Comparison of ENCODE assay signal across 10 mouse cellular contexts in the genomic region with DNA sequence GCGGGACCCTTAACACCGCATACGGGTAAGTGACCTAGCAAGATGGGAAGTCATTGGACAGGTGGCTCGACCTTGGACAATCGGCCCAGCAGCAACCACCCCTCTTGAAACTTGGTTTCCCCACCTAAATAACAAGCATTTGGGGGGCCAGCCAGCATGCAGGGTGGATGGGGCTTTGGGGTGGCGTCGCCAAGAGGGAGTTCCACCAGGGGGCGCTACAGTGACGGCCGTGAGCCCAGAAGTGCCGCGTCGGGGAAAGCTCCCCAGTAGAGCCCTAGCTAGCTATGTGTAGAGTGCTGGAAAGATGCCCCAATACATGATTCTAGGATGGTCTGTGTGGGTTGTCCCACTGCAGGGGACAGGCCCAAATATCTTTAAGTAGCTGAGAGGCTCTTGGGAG. TPM values are rescaled to one million over a fixed set of nuclear protein-coding genes. Genes with fewer than 3 reads are reported as not detected.
DNase-seq lines count a peak whose midpoint lies in the region; ATAC-seq and TF ChIP-seq lines count a peak whose summit lies in the region.
"Had no signal": no experiment of that assay in that cellular context is flagged by ENCODE, and none has a peak within 500 bp of the region (broad histone marks: within the 10 kb centered on the region; RNA-seq: fewer than 3 reads in every experiment).

No protein-coding gene starts in this region.

- ATAC-seq in hindbrain, postnatal 0 days: 0 out of 2 replicates have a peak, but pooled peaks have one; percentile 25
- no peak for ATAC-seq in hindbrain, embryonic 13.5 days (ENCODE audit: low FRiP score)
- peak; percentile 59; the same call in 1 of the 2 replicates for ATAC-seq in frontal cortex, adult (ENCODE audit: low TSS enrichment)
- no peak for ATAC-seq in limb, embryonic 14.5 days (ENCODE audit: low FRiP score, low read depth)
- no peak for ATAC-seq in inflammation-experienced regulatory T-cells, adult 6 months

- TF ChIP-seq CTCF in hindbrain, postnatal 0 days (IDR thresholded peaks at IDR 0.05; ENCODE audit: low read depth): peak; percentile 70
- TF ChIP-seq CTCF in C2C12 (IDR thresholded peaks at IDR 0.05; ENCODE audit: control insufficient read depth, insufficient read depth, insufficient read length): peak; percentile 67

- H3K36me3 ChIP-seq in hindbrain, postnatal 0 days (ENCODE audit: insufficient read depth, low read length): no peaks in the 10 kb centered on the region
- H3K36me3 ChIP-seq in hindbrain, embryonic 13.5 days: no peaks in the 10 kb centered on the region
- H3K36me3 ChIP-seq in C2C12 (ENCODE audit: control insufficient read depth, insufficient read depth): no peaks in the 10 kb centered on the region
- H3K36me3 ChIP-seq in limb, embryonic 14.5 days (ENCODE audit: control insufficient read depth, insufficient read depth, low read length): no peaks in the 10 kb centered on the region
- H3K36me3 ChIP-seq: embryonic facial prominence, embryonic 13.5 days; lung, embryonic 15.5 days had no signal

- peak; percentile 60 for DNase-seq in hindbrain, postnatal 0 days (ENCODE audit: low spot score)
- peak; percentile 47 for DNase-seq in NIH3T3 (ENCODE audit: low read depth)
- peak; percentile 50 for DNase-seq in limb, embryonic 14.5 days (ENCODE audit: low spot score)
- peak; percentile 73 for DNase-seq in retina, embryonic 14.5 days (ENCODE audit: low spot score)

- H3K79me3 ChIP-seq in C2C12 (ENCODE audit: low read depth): no peaks in the 10 kb centered on the region

- H3ac ChIP-seq in C2C12 (ENCODE audit: control insufficient read depth, insufficient read length, low read depth): no peak overlapping the region

- no peaks in the 10 kb centered on the region for H3K4me1 ChIP-seq in hindbrain, postnatal 0 days (ENCODE audit: insufficient read depth, low read length)
- H3K4me1 ChIP-seq in hindbrain, embryonic 13.5 days (replicated peaks): peaks cover 6% of the 10 kb centered on the region; the same call in 1 of the 2 replicates
- no peaks in the 10 kb centered on the region for H3K4me1 ChIP-seq in limb, embryonic 14.5 days (ENCODE audit: control insufficient read depth, insufficient read depth, low read length)
- H3K4me1 ChIP-seq: lung, embryonic 15.5 days had no signal

- H3K9me3 ChIP-seq in hindbrain, postnatal 0 days (ENCODE audit: low read length): no peaks in the 10 kb centered on the region
- H3K9me3 ChIP-seq in hindbrain, embryonic 13.5 days: no peaks in the 10 kb centered on the region
- H3K9me3 ChIP-seq in limb, embryonic 14.5 days (ENCODE audit: control insufficient read depth, low read length): no peaks in the 10 kb centered on the region
- H3K9me3 ChIP-seq: embryonic facial prominence, embryonic 13.5 days; lung, embryonic 15.5 days had no signal

- 38% methylated on average over 13 of the region's 13 CpGs for WGBS in hindbrain, postnatal 0 days
- WGBS in hindbrain, embryonic 13.5 days: 24% methylated on average over 13 of the region's 13 CpGs
- 28% methylated on average over 13 of the region's 13 CpGs for WGBS in limb, embryonic 14.5 days

- H3K79me2 ChIP-seq in C2C12 (ENCODE audit: control insufficient read depth, insufficient read depth): no peaks in the 10 kb centered on the region

- H3K27ac ChIP-seq in hindbrain, postnatal 0 days: no peak overlapping the region
- H3K27ac ChIP-seq in hindbrain, embryonic 13.5 days: no peak overlapping the region
- H3K27ac ChIP-seq in limb, embryonic 14.5 days (replicated peaks; ENCODE audit: low read depth, low read length): no peak overlapping the region
- H3K27ac ChIP-seq: embryonic facial prominence, embryonic 13.5 days; lung, embryonic 15.5 days had no signal

- H3K4me3 ChIP-seq in hindbrain, postnatal 0 days (ENCODE audit: low read length): no peak overlapping the region
- H3K4me3 ChIP-seq in hindbrain, embryonic 13.5 days: no peak overlapping the region
- H3K4me3 ChIP-seq in C2C12 (ENCODE audit: insufficient read depth, poor library complexity, severe bottlenecking): no peak overlapping the region
- H3K4me3 ChIP-seq in limb, embryonic 14.5 days (replicated peaks; ENCODE audit: low read length): no peak overlapping the region
- H3K4me3 ChIP-seq: embryonic facial prominence, embryonic 13.5 days; lung, embryonic 15.5 days had no signal

- H3K27me3 ChIP-seq in hindbrain, postnatal 0 days (ENCODE audit: insufficient read depth, low read length): no peaks in the 10 kb centered on the region
- peaks cover 15% of the 10 kb centered on the region; the same call in 1 of the 2 replicates for H3K27me3 ChIP-seq in hindbrain, embryonic 13.5 days
- peaks cover 13% of the 10 kb centered on the region for H3K27me3 ChIP-seq in C2C12 (ENCODE audit: control insufficient read depth, insufficient read depth, insufficient read length)
- no peaks in the 10 kb centered on the region for H3K27me3 ChIP-seq in limb, embryonic 14.5 days (ENCODE audit: control insufficient read depth, insufficient read depth, low read length)
- H3K27me3 ChIP-seq: embryonic facial prominence, embryonic 13.5 days; lung, embryonic 15.5 days had no signal

- H3K4me2 ChIP-seq in hindbrain, postnatal 0 days (ENCODE audit: low read depth, low read length): no peak overlapping the region
- H3K4me2 ChIP-seq in hindbrain, embryonic 13.5 days: no peak overlapping the region
- no peak overlapping the region for H3K4me2 ChIP-seq in limb, embryonic 14.5 days (replicated peaks; ENCODE audit: low read depth, low read length, severe bottlenecking)
- H3K4me2 ChIP-seq: embryonic facial prominence, embryonic 13.5 days; lung, embryonic 15.5 days had no signal

- TF ChIP-seq POLR2A in limb, embryonic 14.5 days (IDR thresholded peaks at IDR 0.05; ENCODE audit: borderline replicate concordance, extremely low read depth, insufficient read depth, insufficient read length): no peak

- H3K9ac ChIP-seq in hindbrain, postnatal 0 days (replicated peaks; ENCODE audit: low read length): no peak overlapping the region
- no peak overlapping the region for H3K9ac ChIP-seq in hindbrain, embryonic 13.5 days
- no peak overlapping the region for H3K9ac ChIP-seq in limb, embryonic 14.5 days (ENCODE audit: low read depth, low read length, severe bottlenecking)
- H3K9ac ChIP-seq: embryonic facial prominence, embryonic 13.5 days; lung, embryonic 15.5 days had no signal

TF ChIP-seq in C2C12, 6 proteins besides CTCF, POLR2A, EP300 and RAD21:
- TF ChIP-seq USF1 (IDR thresholded peaks at IDR 0.05; ENCODE audit: low read depth) (no peak), MYOG (IDR thresholded peaks at IDR 0.05; ENCODE audit: control insufficient read depth, extremely low read depth, insufficient read length) (no peak), FOSL1 (IDR thresholded peaks at IDR 0.05; ENCODE audit: insufficient read depth, low read length, poor library complexity, severe bottlenecking) (no peak), CEBPB (IDR thresholded peaks at IDR 0.05; ENCODE audit: low read depth) (no peak)

RNA-seq across cellular contexts. Expression of gene Slc22a18, which starts 7.0 kb away (rescaled TPM):
- 0.58 and 1.8 TPM in 2 replicates for total RNA-seq in hindbrain, postnatal 0 days (2014; rRNA removed)
- polyA plus RNA-seq in hindbrain, postnatal 0 days (2015; fragmentation: Nextera tagmentation; extraction: Ambion mirVana): 0.90 and 1.2 TPM in 2 replicates
- 0.60 and 0.78 TPM in 2 replicates for polyA plus RNA-seq in hindbrain, embryonic 13.5 days (2015; fragmentation: Nextera tagmentation; extraction: Ambion mirVana)
- not detected for polyA plus RNA-seq in C2C12 (2012; fragmentation: generic; extraction: Trizol)
- polyA plus RNA-seq in limb, embryonic 14.5 days (2012; rRNA removed): 3.3 and 5.3 TPM in 2 replicates
- polyA plus RNA-seq in limb, embryonic 14.5 days (2014; fragmentation: Nextera tagmentation; extraction: Ambion mirVana): 2.3 and 2.6 TPM in 2 replicates
- under 1 TPM in 1 of 3 experiments, not detected in 2; 0.54 TPM for polyA plus RNA-seq in inflammation-experienced regulatory T-cells, adult 6 months (2017; shearing (Covaris generic))

RNA-seq across cellular contexts. Expression of gene Cdkn1c, which starts 19.6 kb away (rescaled TPM):
- 127 and 139 TPM in 2 replicates for total RNA-seq in hindbrain, postnatal 0 days (2014; rRNA removed)
- polyA plus RNA-seq in hindbrain, postnatal 0 days (2015; fragmentation: Nextera tagmentation; extraction: Ambion mirVana): 144 and 150 TPM in 2 replicates
- polyA plus RNA-seq in hindbrain, embryonic 13.5 days (2015; fragmentation: Nextera tagmentation; extraction: Ambion mirVana): 359 and 375 TPM in 2 replicates
- polyA plus RNA-seq in C2C12 (2012; fragmentation: generic; extraction: Trizol): 2.3 TPM
- 1,048 and 1,240 TPM in 2 replicates for polyA plus RNA-seq in limb, embryonic 14.5 days (2012; rRNA removed)
- polyA plus RNA-seq in limb, embryonic 14.5 days (2014; fragmentation: Nextera tagmentation; extraction: Ambion mirVana): 2,054 and 2,200 TPM in 2 replicates
- polyA plus RNA-seq in inflammation-experienced regulatory T-cells, adult 6 months (2017; shearing (Covaris generic)): under 1 TPM in 2 of 3 experiments, not detected in 1; 0.25 to 0.64 TPM

RNA-seq across cellular contexts. Expression of gene Phlda2, which starts 22.5 kb away (rescaled TPM):
- 0.52 TPM in 1 of 2 replicates, not detected in the other for total RNA-seq in hindbrain, postnatal 0 days (2014; rRNA removed)
- 0.66 and 0.73 TPM in 2 replicates for polyA plus RNA-seq in hindbrain, postnatal 0 days (2015; fragmentation: Nextera tagmentation; extraction: Ambion mirVana)
- polyA plus RNA-seq in hindbrain, embryonic 13.5 days (2015; fragmentation: Nextera tagmentation; extraction: Ambion mirVana): 0.53 and 1.5 TPM in 2 replicates
- polyA plus RNA-seq in C2C12 (2012; fragmentation: generic; extraction: Trizol): 0.14 TPM
- 23.3 and 34.7 TPM in 2 replicates for polyA plus RNA-seq in limb, embryonic 14.5 days (2012; rRNA removed)
- 13.7 and 14.1 TPM in 2 replicates for polyA plus RNA-seq in limb, embryonic 14.5 days (2014; fragmentation: Nextera tagmentation; extraction: Ambion mirVana)
- not detected for polyA plus RNA-seq in inflammation-experienced regulatory T-cells, adult 6 months (2017; shearing (Covaris generic))

Comparison
In these comparisons a context has a peak if more than half of its experiments do, and no peak if none do; other contexts are left out.
1. ATAC-seq: peak in hindbrain, postnatal 0 days (single experiment) and frontal cortex, adult (single experiment); none in hindbrain, embryonic 13.5 days (single experiment), limb, embryonic 14.5 days (single experiment) and inflammation-experienced regulatory T-cells, adult 6 months (single experiment).
2. RNA of gene Cdkn1c, which starts 19.6 kb away (polyA plus RNA-seq): 1,048 to 2,200 TPM in limb, embryonic 14.5 days, 359 to 375 TPM in hindbrain, embryonic 13.5 days and 144 to 150 TPM in hindbrain, postnatal 0 days; 2.3 TPM in C2C12 (single experiment) and 0.25 to 0.64 TPM in inflammation-experienced regulatory T-cells, adult 6 months; every median in the first group is over 10 times any median in the second.
3. Peak in every context shown above with its lines, with median percentiles within 50 percentile points of each other: DNase-seq.